Mouse (Mus musculus): ENCODE measurements around the gene Sycp3. TPM values are rescaled to one million over a fixed set of nuclear protein-coding genes. Genes with fewer than 3 reads are reported as not detected.
A peak's percentile ranks its signal among the peaks of the same experiment; 100 is the strongest.
"Not testable (repeated sequence)": the region's sequence is repeated elsewhere in the genome, so short reads cannot be mapped to it uniquely, and the experiment has no call there.

Sycp3 gene
- total RNA-seq, 4 experiments from 2014 or later: 1.0 to 1.6 (median 1.1) TPM

- no peak for DNase-seq (ENCODE audit: low spot score in 2 of 2)
These were observed 40.6 kb downstream of the Sycp3 start for GRCm38 (mm10) chr10:88499993-88500392.

- DNase-seq (ENCODE audit: low spot score in 2 of 2): no peak
These were observed 42.0 kb downstream of the Sycp3 start for GRCm38 (mm10) chr10:88501370-88501769.

GRCm38 (mm10) chr10:88501886-88502765 lies 42.8 kb downstream of the Sycp3 start:
- DNase-seq (ENCODE audit: low spot score in 2 of 2): no peak

- no peak for DNase-seq (ENCODE audit: low spot score in 2 of 2)
These were observed 43.5 kb downstream of the Sycp3 start for GRCm38 (mm10) chr10:88502919-88503318.

- DNase-seq (ENCODE audit: low spot score in 2 of 2): peak; percentile 43 to 66
These were observed 44.3 kb downstream of the Sycp3 start, which contains the start of gene Chpt1 for GRCm38 (mm10) chr10:88503421-88504314. TSS of gene Chpt1 (minus strand) at chr10:88504073.

GRCm38 (mm10) chr10:88504481-88504880 lies 45.1 kb downstream of the Sycp3 start:
- no peak for DNase-seq (ENCODE audit: low spot score in 2 of 2)

- no peak for DNase-seq (ENCODE audit: low spot score in 2 of 2)
These were observed 45.9 kb downstream of the Sycp3 start for GRCm38 (mm10) chr10:88505256-88505655.

GRCm38 (mm10) chr10:88507691-88508143 lies 48.3 kb downstream of the Sycp3 start:
- no peak for DNase-seq (ENCODE audit: low spot score in 2 of 2)

GRCm38 (mm10) chr10:88510503-88511271 lies 51.3 kb downstream of the Sycp3 start:
- no peak for DNase-seq (ENCODE audit: low spot score in 2 of 2)

- DNase-seq (ENCODE audit: low spot score in 2 of 2): no peak
These were observed 52.0 kb downstream of the Sycp3 start for GRCm38 (mm10) chr10:88511355-88511754.

GRCm38 (mm10) chr10:88513574-88514135 lies 54.3 kb downstream of the Sycp3 start:
- DNase-seq (ENCODE audit: low spot score in 2 of 2): no peak

- DNase-seq (ENCODE audit: low spot score in 2 of 2): peak; percentile 39 to 52
These were observed 55.1 kb downstream of the Sycp3 start for GRCm38 (mm10) chr10:88514495-88514894.

- DNase-seq (ENCODE audit: low spot score in 2 of 2): not testable (repeated sequence)
These were observed 55.7 kb downstream of the Sycp3 start for GRCm38 (mm10) chr10:88515049-88515448.

GRCm38 (mm10) chr10:88522795-88523194 lies 63.4 kb downstream of the Sycp3 start:
- no peak for DNase-seq (ENCODE audit: low spot score in 2 of 2)

Other genes starting within 250 kb of the Sycp3 start
- gene Dram1, start 80.5 kb upstream of the Sycp3 start, total RNA-seq (2022): 1 to 10 TPM; 1.0 to 1.7 (median 1.6) TPM
- gene Gnptab, start 80.4 kb upstream of the Sycp3 start, total RNA-seq (2022): 10 to 100 TPM; 68.7 to 78.3 (median 75.5) TPM
- 10 to 100 TPM; 43.7 to 52.5 (median 46.0) TPM for gene Chpt1, start 44.5 kb downstream of the Sycp3 start, total RNA-seq (2022)
- 1 to 10 TPM; 2.2 to 3.3 (median 2.6) TPM for gene Mybpc1, start 145.6 kb downstream of the Sycp3 start, total RNA-seq (2022)
- gene Spic, start 225.4 kb downstream of the Sycp3 start, total RNA-seq (2022): not detected

Measured in layer of hippocampus, adult 8-10 months (tissue).